Mouse (Mus musculus) natural killer cell, adult 2 months (primary cell): ENCODE measurements at regions not wholly inside any gene's neighbourhood (a gene's known extent, or its start where the extent isn't known, plus 50 kb on each side); places are given as distances from the start of the nearest gene placed in this dataset.

Experiments
- DNase-seq, 2 experiments: peaks; one replicate each; pipeline ENCODE4 v3.0.0; 2022; ENCODE audit warnings: low spot score in 2 of 2

GRCm38 (mm10) chr5:112098469-112099085 is 153.7 kb downstream of the Cryba4 start:
- DNase-seq: no peak

- no peak for DNase-seq
These were observed 150.4 kb downstream of the Cryba4 start for GRCm38 (mm10) chr5:112101739-112102590.

- no peak for DNase-seq
These were observed 141.9 kb downstream of the Cryba4 start for GRCm38 (mm10) chr5:112110306-112110969.

GRCm38 (mm10) chr5:112120766-112121165 is 131.6 kb downstream of the Cryba4 start:
- no peak for DNase-seq

GRCm38 (mm10) chr5:112121554-112121953 is 130.8 kb downstream of the Cryba4 start:
- peak in 1 of 2 experiments; percentile 25 for DNase-seq

GRCm38 (mm10) chr5:112122581-112122980 is 129.7 kb downstream of the Cryba4 start:
- no peak for DNase-seq

GRCm38 (mm10) chr5:112127171-112127570 is 125.1 kb downstream of the Cryba4 start:
- no peak for DNase-seq

GRCm38 (mm10) chr5:112132746-112133145 is 119.6 kb downstream of the Cryba4 start:
- DNase-seq: no peak

- no peak for DNase-seq
These were observed 118.4 kb downstream of the Cryba4 start for GRCm38 (mm10) chr5:112133688-112134573.

- no peak for DNase-seq
These were observed 115.7 kb downstream of the Cryba4 start for GRCm38 (mm10) chr5:112136646-112137045.

- no peak for DNase-seq
These were observed 114.1 kb downstream of the Cryba4 start for GRCm38 (mm10) chr5:112138246-112138645.

GRCm38 (mm10) chr5:112142731-112143130 is 109.6 kb downstream of the Cryba4 start:
- DNase-seq: no peak

- no peak for DNase-seq
These were observed 108.2 kb downstream of the Cryba4 start for GRCm38 (mm10) chr5:112143993-112144621.

- DNase-seq: peak; percentile 55 to 69
These were observed 98.6 kb downstream of the Cryba4 start for GRCm38 (mm10) chr5:112153675-112154085.

GRCm38 (mm10) chr5:112154650-112155049 is 97.7 kb downstream of the Cryba4 start:
- no peak for DNase-seq

- DNase-seq: no peak
These were observed 97.3 kb downstream of the Cryba4 start for GRCm38 (mm10) chr5:112155051-112155450.

GRCm38 (mm10) chr5:112156005-112156404 is 96.3 kb downstream of the Cryba4 start:
- no peak for DNase-seq

GRCm38 (mm10) chr5:112166410-112167175 is 85.7 kb downstream of the Cryba4 start:
- DNase-seq: no peak

- no peak for DNase-seq
These were observed 84.5 kb downstream of the Cryba4 start for GRCm38 (mm10) chr5:112167790-112168189.

GRCm38 (mm10) chr5:112171325-112171724 is 81.0 kb downstream of the Cryba4 start:
- no peak for DNase-seq
